Mouse (Mus musculus) 416B (cell line): ENCODE results near the gene Espl1.

Source experiments
- DNase-seq: peaks from one replicate; pipeline ENCODE4 v3.0.0; 2011; ENCODE audit warnings: low read depth

The Espl1 gene

GRCm38 (mm10) chr15:102335254-102335653, 39.2 kb downstream of the Espl1 start:
- no peak for DNase-seq

- peak; percentile 65 for DNase-seq
Observed at GRCm38 (mm10) chr15:102335925-102336324, 39.9 kb downstream of the Espl1 start.

- no peak for DNase-seq
Observed at GRCm38 (mm10) chr15:102336946-102337345, 40.9 kb downstream of the Espl1 start.

- DNase-seq = no peak
Observed at GRCm38 (mm10) chr15:102339612-102340011, 43.5 kb downstream of the Espl1 start.

GRCm38 (mm10) chr15:102341580-102341979, 45.5 kb downstream of the Espl1 start:
- DNase-seq = peak; percentile 83

GRCm38 (mm10) chr15:102344490-102344889, 48.4 kb downstream of the Espl1 start:
- DNase-seq = no peak

- DNase-seq = no peak
Observed at GRCm38 (mm10) chr15:102346444-102346843, 50.4 kb downstream of the Espl1 start.

- DNase-seq = peak; percentile 97
Observed at GRCm38 (mm10) chr15:102350138-102350941, 54.3 kb downstream of the Espl1 start, which contains the start of gene Aaas. Gene Aaas, minus strand, starts transcription at chr15:102350771.

- no peak for DNase-seq
Observed at GRCm38 (mm10) chr15:102350942-102351291, 54.9 kb downstream of the Espl1 start.

- DNase-seq = peak; percentile 76
Observed at GRCm38 (mm10) chr15:102352177-102352576, 56.1 kb downstream of the Espl1 start.

- peak; percentile 53 for DNase-seq
Observed at GRCm38 (mm10) chr15:102353986-102354385, 57.9 kb downstream of the Espl1 start.

- no peak for DNase-seq
Observed at GRCm38 (mm10) chr15:102355134-102355870, 59.2 kb downstream of the Espl1 start.

GRCm38 (mm10) chr15:102355871-102356441, 59.9 kb downstream of the Espl1 start:
- DNase-seq = no peak

GRCm38 (mm10) chr15:102356501-102357325, 60.6 kb downstream of the Espl1 start:
- no peak for DNase-seq

GRCm38 (mm10) chr15:102358126-102358525, 62.1 kb downstream of the Espl1 start:
- no peak for DNase-seq

- DNase-seq = no peak
Observed at GRCm38 (mm10) chr15:102358834-102359233, 62.8 kb downstream of the Espl1 start.

GRCm38 (mm10) chr15:102362648-102363047, 66.6 kb downstream of the Espl1 start:
- DNase-seq = peak; percentile 54

- DNase-seq = no peak
Observed at GRCm38 (mm10) chr15:102364678-102365077, 68.6 kb downstream of the Espl1 start.

- no peak for DNase-seq
Observed at GRCm38 (mm10) chr15:102366238-102366637, 70.2 kb downstream of the Espl1 start.

GRCm38 (mm10) chr15:102366733-102367344, 70.8 kb downstream of the Espl1 start, which contains the start of gene Sp7:
Gene Sp7, minus strand, starts transcription at chr15:102367182.
- peak; percentile 46 for DNase-seq

GRCm38 (mm10) chr15:102369972-102370371, 73.9 kb downstream of the Espl1 start:
- no peak for DNase-seq
